Mouse (Mus musculus) c-Kit-negative CD71-positive TER-119-positive erythroid progenitor cells, embryonic 14.5 days (primary cell): ENCODE data around the gene Bcl2l1.

Experiments used
- DNase-seq: peaks from one replicate; pipeline ENCODE4 v3.0.0-alpha.2; 2013; ENCODE audit warnings: low read depth, low spot score

The Bcl2l1 gene

DNA sequence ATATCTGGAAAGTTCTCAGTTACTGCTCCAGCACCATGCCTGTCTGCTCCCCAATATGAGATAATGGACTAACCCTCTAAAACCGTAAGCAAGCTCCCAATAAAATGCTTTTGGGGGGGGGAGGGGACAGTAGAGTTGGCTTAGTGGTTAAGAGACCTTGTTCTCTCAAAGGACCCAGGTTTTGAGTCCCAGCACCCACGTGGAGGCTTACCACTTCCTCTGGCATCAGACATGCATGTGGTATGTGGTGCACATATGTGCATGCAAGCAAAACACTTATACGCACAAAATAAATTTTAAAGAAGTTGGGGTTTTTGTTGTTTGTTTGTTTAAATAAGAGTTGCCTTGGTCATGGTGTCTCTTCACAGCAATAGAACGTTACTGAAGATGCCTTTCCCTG is 56.2 kb downstream of the Bcl2l1 start:
- DNase-seq: no peak

DNA sequence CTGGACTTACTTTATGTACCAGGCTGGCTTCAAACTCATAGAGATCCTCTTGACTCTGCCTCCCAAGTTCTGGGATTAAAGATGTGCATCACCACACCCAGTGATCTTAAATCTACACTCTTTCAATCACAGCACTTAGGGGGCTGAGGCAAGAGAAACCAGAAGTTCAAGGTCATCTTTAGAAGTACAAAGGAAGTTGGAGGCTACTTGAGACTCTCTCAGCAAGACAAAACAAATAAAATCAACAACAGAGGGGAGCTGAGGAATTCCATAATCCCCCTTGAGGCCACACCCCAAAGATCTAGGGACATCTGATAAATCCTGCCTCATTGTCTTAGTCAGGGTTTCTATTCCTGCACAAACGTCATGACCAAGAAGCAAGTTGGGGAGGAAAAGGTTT is 59.3 kb downstream of the Bcl2l1 start:
- no peak for DNase-seq

DNA sequence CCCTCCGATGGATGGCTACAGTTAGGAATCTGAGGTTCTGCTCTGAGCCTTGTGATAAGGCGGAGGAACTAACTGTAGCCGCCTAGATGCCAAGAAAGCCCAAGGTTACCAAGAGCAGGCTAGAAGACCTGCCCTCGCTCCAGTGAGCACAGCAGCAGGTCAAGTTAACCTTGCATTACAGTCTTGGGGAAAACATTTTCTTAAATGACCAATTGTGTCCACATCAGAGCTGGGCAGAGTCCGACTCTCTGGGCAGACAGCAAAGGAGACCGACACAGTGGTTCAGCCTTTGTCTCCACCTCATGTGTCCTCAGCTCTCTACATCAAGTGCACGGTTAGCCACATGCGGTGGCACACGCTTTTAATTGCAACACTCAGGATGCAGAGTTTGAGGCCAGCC is 60.0 kb downstream of the Bcl2l1 start:
- no peak for DNase-seq

DNA sequence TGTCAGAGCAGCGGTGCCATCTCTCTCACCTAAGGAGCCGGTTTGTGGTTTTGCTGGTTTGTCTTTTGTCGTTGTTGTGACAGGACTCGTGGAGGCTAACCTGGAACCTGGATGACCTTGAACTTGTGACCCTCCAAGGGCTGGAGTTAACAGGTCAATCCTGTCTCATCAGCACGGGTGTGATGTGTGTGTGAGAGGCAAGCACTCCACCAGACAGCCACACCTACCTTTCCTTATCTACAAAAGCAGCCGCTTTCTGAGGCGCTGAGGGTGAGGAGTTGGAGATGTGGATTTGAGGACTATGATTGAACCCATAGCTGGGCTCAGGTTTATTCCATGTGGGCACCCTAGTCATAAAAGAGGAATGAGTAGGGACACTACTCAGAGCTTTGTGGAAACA is 61.9 kb downstream of the Bcl2l1 start:
- DNase-seq: peak; percentile 69

DNA sequence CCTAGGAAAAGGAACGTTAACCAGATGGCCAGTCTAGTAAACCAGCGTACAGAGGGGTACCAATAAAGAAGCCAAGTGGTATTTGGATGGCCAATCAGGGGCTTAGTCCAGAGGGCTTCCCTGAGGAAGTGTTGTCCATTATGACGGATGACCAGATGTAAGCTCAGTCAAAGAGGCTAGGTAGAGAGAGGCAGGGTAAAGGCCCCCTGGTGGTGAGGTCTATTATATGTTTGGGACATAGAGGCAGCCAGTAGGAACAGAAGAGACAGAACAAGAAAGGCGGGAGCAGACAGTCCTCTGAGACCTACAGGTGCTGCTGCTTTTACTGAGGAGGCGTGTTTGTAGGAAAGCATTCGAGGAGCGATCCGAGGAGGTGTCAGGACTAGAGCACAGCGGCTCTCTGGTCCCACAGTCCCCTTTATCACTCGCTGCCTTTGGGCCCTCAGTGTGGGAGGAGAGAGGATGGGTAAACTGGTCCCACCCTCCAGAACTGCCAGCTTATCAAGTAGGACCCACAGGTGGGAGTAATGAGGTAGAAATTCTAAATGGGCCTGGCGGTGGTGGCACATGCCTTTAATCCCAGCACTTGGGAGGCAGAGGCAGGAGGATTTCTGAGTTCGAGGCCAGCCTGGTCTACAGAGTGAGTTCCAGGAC is 63.8 kb downstream of the Bcl2l1 start:
- DNase-seq: peak; percentile 75

DNA sequence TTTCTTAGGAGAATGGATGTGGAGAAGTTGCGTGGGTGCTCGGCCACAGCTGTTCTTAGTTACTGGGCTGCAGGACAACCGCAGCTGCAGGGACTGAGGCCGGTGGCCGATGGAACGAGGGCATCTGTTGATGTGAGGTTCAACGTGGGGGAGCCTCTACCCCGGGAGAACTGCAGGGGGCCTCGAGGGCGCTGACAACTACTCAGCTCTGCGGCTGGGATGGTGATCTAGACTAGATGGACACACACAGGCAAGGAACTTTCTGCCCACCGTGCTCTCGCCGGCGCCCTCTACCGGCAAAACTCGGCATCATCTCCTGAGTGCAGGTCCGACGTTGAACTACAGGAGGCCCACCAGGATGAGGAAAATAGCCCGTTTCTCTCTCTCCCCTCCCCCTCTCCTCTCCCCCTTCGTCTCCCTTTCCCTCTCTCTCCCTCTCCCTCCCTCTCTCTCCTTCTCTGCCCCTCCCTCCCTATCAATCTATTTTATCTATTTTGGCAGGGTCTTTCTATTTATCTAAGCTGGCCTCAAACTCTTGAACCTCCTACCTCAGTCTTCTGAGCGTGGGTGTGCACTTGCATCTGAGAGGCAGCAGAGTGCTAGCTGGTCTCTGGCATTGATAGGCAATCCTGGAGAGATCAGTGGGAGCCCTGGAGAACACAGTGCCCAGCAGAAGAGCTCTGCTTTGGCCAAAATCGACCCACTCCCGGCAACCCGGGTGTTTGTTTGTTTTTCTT is 65.0 kb downstream of the Bcl2l1 start:
- DNase-seq: peak; percentile 74

DNA sequence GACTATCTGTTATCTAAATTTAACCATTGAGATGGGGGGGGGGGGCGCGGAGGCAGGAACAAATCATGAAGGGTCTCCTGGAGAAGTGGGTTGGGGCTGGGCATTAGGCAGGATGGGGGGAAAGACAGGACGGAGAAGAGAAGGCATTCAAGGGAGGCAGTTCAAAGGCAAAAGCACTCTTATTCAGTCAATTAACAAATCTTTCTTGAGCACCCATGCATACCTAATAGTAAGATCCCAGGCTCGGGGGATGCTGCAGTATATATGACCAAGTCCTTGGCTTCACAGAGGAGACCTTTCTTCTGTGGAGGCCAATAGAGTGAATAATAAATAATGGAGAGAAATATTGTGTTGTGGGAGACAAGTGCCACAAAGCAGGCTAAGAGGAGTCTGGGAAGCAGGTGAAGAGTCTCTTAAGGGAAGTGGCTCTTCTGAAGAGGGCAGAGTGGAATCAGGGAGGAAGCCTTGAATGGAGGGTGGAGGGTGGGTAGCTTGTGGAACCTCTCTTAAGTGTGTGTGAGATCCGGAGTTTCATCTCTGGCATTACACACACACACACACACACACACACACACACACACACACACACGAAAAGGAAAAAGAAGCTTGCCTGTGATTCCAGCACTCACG is 66.4 kb downstream of the Bcl2l1 start:
- DNase-seq: no peak

DNA sequence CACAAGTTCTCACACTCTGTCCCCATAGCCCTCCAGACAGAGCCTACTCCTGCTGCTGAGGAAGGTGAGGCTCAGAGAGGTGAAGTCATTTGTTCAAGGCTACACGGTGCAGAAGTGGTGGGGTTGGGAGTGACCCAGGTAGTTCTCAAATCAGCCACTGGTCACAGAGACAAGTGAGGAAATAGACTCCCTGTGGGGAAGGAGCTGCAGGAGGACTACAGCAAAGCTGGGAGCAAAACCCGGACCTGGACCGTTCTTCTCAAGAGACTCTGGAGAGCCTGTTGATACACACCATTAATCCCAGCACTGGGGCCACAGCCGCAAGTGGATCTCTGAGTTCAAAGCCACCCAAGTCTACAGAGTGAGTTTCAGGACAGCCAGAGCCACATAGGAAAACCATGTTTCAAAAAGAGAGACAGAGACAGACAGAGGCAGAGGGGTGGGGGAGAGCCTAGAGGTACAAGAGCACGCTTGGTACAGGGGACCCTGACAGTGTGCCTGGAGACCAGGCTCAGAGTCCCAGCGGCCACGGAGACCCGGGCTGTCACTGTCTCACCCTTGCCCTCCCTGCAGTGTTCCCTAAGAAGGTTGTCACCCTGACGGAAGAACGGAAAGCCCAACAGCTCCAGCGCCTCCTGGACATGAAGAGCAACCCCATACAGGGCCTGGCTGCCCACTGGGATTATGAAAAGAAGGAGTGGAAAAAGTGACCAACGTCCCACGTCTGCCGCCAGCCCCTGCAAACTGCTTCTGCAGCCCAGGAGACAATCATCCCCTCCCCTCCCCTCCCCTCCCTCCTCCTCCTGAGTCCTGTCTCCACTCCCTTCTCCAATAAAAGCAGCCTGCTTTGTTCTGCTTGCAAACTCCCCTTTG is 67.1 kb downstream of the Bcl2l1 start:
- DNase-seq: no peak

DNA sequence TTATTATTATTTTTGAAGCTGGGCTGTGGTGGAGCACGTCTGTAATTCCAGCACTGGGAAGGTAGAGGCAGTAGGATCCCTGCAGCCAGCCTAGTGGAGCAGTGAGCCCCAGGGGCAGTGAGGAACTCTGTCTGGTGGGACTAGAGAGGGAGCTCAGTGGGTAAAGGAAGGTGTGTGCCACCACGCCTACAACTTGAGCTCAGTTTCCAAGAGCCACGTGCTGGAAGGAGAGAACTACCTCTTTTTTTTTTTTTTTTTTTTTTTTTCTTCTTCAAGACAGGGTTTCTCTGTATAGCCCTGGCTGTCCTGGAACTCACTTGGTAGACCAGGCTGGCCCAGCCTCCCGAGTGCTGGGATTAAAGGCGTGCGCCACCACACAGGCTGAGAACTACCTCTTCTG is 68.2 kb downstream of the Bcl2l1 start:
- DNase-seq: no peak

DNA sequence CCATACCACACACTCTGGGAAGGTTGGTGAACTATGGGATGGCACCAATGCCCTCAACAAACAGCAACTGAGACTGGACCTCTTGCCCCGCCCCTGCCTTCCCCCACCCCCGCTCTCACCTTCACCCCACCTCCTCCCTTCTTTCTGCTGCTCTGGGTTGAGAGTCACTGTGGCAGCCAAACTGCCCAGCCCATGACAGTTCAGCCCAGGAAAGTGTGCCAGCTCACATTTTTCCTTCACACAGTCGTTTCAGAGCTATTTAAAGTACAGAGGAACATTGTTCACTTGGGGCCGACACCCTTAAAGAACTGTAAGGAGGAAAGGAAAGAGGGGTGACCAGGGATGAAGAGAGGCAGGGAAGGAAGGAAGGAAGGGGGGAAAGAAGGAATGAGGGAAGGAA is 73.2 kb downstream of the Bcl2l1 start:
- DNase-seq: no peak

DNA sequence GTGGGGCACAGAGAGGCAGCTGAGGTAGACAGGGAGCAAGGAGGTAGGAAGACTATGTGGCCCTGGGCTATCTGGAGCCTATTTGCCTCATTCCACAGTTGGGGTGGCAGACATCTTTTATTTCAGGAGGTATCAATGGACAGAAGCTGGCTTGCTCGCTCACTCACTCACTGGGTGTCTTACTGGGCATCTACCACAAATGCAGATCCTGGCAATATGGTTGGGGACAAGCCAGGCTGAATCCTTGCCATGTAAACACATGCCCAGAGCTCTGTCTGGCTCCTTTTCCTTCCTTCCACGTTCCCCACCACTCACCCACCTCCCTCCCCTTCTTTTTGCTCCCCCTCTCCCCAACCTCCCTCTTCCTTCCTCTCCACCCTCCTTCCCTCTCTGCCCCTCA is 74.0 kb downstream of the Bcl2l1 start:
- DNase-seq: no peak

DNA sequence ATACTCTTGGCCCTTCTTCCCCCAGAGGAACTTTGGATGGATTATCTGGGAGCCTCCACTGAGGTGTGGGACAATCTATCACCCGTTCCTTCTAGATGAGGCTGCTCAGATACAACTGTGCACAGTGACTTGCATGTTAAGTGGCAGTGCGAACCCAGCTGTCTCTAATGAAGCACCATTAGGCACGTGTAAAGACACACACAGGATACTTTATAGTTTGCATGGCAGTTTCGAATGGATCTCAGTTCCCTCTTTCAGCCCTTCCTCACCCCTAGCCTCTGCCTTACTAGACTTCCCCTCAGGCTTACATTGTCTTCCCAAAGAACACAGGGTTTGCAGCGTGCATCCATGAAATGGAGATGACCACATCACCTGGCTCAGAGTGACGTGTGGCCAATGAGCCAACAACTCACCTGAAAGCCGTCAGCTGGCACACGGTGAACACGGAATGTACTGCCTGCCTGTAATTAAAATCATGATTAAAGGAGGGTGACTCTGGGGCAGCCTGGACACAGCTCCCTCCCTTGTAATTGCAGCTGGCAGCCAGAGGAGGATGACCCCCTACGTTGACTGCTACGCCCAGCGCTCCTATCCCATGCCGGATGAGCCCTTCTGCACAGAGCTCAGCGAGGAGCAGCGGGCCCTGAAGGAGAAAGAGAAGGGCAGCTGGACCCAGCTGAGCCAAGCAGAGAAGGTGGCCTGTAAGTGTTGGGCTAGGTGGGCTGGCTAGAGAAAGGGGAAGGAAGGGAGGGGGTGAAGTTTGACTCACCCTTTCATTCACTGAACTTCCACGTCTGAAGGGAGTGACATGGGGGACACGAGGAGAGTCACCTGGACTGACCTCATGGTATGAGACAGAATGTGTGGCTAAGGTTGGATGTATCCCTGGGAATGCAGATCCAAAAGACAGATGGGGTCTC is 74.8 kb downstream of the Bcl2l1 start:
- DNase-seq: no peak

DNA sequence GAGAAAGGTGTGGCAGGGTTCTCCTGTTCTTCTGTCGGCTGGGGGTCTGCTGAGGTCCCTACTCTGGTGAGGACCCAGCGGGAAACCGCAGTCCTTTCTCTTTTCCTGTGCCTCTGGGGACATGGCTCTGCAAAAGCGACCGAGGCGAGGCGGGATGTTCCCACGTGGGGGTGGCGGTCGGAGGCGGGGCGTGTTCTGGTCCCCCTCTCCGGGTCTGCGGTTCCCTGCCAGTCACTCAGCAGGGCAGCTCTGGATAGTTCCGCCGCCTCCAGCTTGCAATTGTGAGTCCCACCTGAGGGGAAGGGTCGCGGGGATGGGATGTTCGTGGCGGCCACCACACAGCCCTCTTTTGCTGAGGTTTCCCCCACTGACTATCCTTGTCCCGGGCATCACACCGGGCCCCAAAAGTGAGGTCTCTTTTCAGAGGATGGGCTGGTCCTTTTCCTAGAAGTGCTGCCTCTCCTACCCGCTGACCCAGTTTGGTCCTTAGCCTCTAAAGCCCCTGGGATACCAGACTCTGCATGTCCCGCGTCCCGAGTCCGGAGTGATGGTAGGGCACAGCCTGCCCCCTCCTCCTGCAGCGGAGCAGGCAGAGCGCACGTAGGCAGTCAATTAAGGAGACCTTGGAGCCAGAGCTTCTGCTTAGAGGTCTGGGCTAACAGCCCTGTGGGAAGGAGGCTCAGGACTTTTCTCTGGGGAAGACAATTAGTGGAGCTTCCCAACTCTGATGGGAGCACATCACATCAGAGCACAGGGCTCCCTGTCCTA is 77.4 kb downstream of the Bcl2l1 start, which contains the start of gene Cox4i2:
Gene Cox4i2, plus strand, starts transcription at position 230 of the 768 bp plus-strand sequence.
- DNase-seq: no peak

DNA sequence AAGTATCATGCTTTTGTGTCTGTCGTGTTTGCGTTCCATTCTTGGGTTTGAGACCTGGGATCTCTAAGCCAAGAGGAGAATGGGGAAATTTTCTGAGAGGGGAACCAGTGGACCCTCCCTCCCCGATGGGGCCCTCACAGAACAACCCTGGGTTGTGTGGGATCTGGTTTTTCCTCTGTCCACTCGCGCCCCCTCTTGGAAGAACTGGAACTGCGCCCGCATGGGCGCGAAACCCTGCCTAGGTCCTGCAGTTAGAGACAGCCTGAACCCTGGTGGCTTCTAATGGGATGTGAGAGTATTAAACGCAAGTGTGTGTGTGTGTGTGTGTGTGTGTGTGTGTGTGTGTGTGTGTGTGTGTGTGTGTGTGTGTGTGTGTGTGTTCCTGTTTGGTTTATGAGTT is 89.1 kb downstream of the Bcl2l1 start:
- peak; percentile 36 for DNase-seq

DNA sequence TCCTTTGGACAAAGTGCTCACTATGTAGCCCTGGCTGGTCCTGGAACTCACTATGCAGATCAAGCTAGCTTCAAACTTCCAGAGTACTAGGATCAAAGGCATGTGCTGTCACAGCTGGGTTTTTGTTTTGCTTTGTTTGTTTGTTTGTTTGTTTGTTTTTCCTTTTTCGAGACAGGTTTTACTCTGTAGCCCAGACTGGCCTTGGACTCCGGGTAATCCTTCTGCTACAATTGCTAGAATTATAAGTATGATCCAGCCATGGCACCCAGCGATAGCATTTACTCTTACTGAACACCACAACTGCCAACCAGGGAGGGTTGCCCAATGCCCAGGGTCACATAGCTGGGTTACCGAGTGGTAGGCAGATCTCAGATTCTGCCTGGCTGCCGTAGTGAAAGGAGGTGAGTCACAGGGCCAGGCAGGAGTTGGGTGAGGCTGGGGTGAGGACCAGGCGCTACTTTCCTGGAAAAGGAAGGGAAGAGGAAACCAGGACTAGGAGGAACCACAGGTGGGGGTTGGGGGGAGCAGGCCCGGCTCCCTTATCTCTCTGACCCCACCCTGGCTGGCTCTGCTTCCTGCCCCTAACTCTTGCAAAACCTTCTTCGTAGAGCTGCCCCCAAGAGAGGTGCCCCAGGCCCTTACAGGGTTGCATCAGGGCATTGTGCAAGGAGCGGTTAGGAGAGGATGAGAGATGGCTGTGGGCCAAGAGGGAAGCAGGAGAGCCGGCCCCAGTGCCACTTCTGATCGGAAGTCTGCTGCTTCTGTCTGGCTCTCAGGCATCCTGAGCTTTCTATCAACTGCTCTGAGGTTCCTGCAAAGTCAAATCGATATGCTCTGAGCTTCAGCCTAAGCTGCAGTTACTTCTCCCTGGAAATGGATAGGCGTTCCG is 90.1 kb downstream of the Bcl2l1 start:
- no peak for DNase-seq

DNA sequence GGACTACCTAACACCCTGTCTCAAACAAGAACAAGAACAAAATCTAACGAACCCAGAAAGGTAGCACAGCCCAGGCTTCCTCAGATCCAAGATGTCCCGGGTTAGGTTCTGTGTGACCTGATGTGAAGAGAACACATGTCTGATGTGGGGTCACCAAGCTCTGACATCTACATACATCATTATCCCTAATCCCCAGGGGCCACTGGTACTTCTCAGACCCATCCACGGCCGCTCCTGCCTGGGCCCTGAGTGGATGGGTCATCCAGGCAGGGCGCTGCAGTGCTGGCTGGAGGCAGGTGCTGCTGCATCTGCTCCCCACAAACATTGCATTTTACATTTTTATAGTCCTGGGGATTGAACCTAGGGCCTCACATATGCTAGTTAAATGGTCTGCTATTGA is 91.0 kb downstream of the Bcl2l1 start:
- DNase-seq: no peak

DNA sequence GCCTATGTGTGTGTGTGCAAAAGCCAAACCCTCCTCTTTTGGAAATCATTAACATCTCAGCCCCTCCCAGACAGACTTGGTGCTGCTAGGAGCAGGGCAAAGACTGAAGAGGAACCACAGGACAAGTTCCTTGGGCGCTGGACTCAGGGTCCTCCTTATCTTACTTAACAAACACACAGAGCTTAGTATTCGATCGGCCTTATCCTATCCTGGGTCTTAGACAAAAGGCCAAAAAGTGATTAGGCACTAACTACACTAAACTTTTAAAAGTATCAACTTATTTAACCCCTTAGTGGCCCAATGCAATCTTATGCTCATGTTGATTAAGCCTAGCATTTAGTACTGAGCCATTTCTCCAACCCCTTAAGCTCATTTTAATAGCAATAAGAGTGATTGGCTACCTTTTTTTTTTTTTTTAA is 91.7 kb downstream of the Bcl2l1 start:
- DNase-seq: no peak

DNA sequence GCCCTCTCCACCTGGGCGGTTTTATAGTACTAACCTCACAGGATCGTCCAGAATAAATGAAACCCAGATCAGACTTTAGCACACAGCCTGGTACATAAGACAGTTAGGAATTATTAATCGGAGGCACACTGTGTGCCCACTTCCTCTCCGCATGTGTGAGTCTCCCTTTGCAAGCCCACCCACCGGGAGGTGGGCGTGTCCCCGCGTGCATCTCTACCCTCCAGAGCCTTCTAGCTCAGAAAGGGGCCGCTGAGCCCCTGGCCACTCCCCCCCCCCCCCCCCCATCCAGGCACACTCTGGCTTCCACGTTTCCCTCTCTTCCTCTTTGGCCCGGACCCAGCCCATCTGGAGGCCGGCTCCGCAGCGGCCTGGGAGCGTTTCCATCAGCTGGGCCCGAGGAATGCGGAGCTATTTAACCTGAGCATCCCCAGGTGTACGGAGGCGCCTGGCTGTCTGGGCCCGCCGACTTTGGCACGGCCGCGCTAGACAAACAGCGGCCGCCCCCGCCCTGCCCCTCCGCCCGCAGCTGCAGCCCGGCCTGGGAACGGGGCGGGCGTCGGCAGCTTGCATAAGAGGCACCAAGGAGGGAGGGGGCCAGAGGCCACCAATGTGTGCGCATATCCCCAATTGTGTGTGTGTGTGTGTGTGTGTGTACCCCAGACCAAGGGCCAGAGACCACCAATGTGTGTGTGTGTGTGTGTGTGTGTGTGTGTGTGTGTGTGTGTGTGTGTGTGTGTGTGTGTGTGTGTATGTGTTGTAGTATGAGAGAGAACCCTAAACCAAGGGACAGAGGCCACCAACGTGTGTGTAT is 92.3 kb downstream of the Bcl2l1 start:
- DNase-seq: no peak
